Mouse (Mus musculus): Measurements from ENCODE around the gene Rapgef2. TPM values are rescaled to one million over a fixed set of nuclear protein-coding genes. Genes with fewer than 3 reads are reported as not detected.

The Rapgef2 gene
- polyA plus RNA-seq, 1 experiment from 2014 or later = 2.4 TPM

GRCm38 (mm10) chr3:79106360-79106759 lies 180.0 kb downstream of the Rapgef2 start:
- Histone ChIP-seq H3K4me2 (replicated peaks; ENCODE audit: low read depth) (no peak overlapping the region), H3K4me1 (replicated peaks; ENCODE audit: control insufficient read depth, insufficient read depth) (no peaks in the 10 kb centered on the region; the same call in 1 of the 2 replicates), H3K9ac (ENCODE audit: low read length) (no peak overlapping the region), H3K9me3 (ENCODE audit: control insufficient read depth, low read length) (no peaks in the 10 kb centered on the region), H3K4me3 (ENCODE audit: low read depth, low read length) (no peak overlapping the region), H3K36me3 (ENCODE audit: control insufficient read depth, insufficient read depth, low read length) (no peaks in the 10 kb centered on the region), H3K27me3 (ENCODE audit: control insufficient read depth, insufficient read depth, low read length) (no peaks in the 10 kb centered on the region), H3K27ac (replicated peaks) (no peak overlapping the region)
- no peak for ATAC-seq (ENCODE audit: low FRiP score, low TSS enrichment)
- TF ChIP-seq CTCF (IDR thresholded peaks at IDR 0.05; ENCODE audit: low read depth) (peak; percentile 42), EP300 (optimal IDR thresholded peaks at IDR 0.05) (no peak)
- no peak for DNase-seq (ENCODE audit: low spot score)
- 86% methylated on average over 2 of the region's 2 CpGs for WGBS

GRCm38 (mm10) chr3:79103604-79104003 lies 182.7 kb downstream of the Rapgef2 start:
- H3K27me3 ChIP-seq (ENCODE audit: control insufficient read depth, insufficient read depth, low read length) = no peaks in the 10 kb centered on the region
- H3K4me3 ChIP-seq (ENCODE audit: low read depth, low read length) = no peak overlapping the region
- no peaks in the 10 kb centered on the region for H3K9me3 ChIP-seq (ENCODE audit: control insufficient read depth, low read length)
- H3K4me1 ChIP-seq (replicated peaks; ENCODE audit: control insufficient read depth, insufficient read depth) = no peaks in the 10 kb centered on the region; the same call in 1 of the 2 replicates
- H3K27ac ChIP-seq (replicated peaks) = no peak overlapping the region
- whole genome bisulfite sequencing = 90% methylated on average over 9 of the region's 9 CpGs
- peaks cover 4% of the 10 kb centered on the region for H3K36me3 ChIP-seq (ENCODE audit: control insufficient read depth, insufficient read depth, low read length)
- no peak overlapping the region for H3K9ac ChIP-seq (ENCODE audit: low read length)
- H3K4me2 ChIP-seq (replicated peaks; ENCODE audit: low read depth) = no peak overlapping the region
- TF ChIP-seq CTCF (IDR thresholded peaks at IDR 0.05; ENCODE audit: low read depth) (no peak), EP300 (optimal IDR thresholded peaks at IDR 0.05) (no peak)
- no peak for DNase-seq (ENCODE audit: low spot score)
- ATAC-seq (ENCODE audit: low FRiP score, low TSS enrichment) = no peak

- H3K9ac ChIP-seq (ENCODE audit: low read length) = no peak overlapping the region
- no peaks in the 10 kb centered on the region for H3K9me3 ChIP-seq (ENCODE audit: control insufficient read depth, low read length)
- no peaks in the 10 kb centered on the region; the same call in 1 of the 2 replicates for H3K4me1 ChIP-seq (replicated peaks; ENCODE audit: control insufficient read depth, insufficient read depth)
- no peak overlapping the region for H3K27ac ChIP-seq (replicated peaks)
- peaks cover 4% of the 10 kb centered on the region for H3K36me3 ChIP-seq (ENCODE audit: control insufficient read depth, insufficient read depth, low read length)
- no peak overlapping the region for H3K4me3 ChIP-seq (ENCODE audit: low read depth, low read length)
- DNase-seq (ENCODE audit: low spot score) (no peak), ATAC-seq (ENCODE audit: low FRiP score, low TSS enrichment) (no peak)
- H3K4me2 ChIP-seq (replicated peaks; ENCODE audit: low read depth) = no peak overlapping the region
- H3K27me3 ChIP-seq (ENCODE audit: control insufficient read depth, insufficient read depth, low read length) = no peaks in the 10 kb centered on the region
- TF ChIP-seq CTCF (IDR thresholded peaks at IDR 0.05; ENCODE audit: low read depth) (no peak), EP300 (optimal IDR thresholded peaks at IDR 0.05) (no peak)
- 68% methylated on average over 6 of the region's 6 CpGs for WGBS
Observed at GRCm38 (mm10) chr3:79101737-79102136, 184.6 kb downstream of the Rapgef2 start.

- H3K4me1 ChIP-seq (replicated peaks; ENCODE audit: control insufficient read depth, insufficient read depth) = no peaks in the 10 kb centered on the region; the same call in 1 of the 2 replicates
- TF ChIP-seq CTCF (IDR thresholded peaks at IDR 0.05; ENCODE audit: low read depth) (no peak), EP300 (optimal IDR thresholded peaks at IDR 0.05) (no peak)
- no peak overlapping the region for H3K4me3 ChIP-seq (ENCODE audit: low read depth, low read length)
- no peak overlapping the region for H3K27ac ChIP-seq (replicated peaks)
- H3K9ac ChIP-seq (ENCODE audit: low read length) = no peak overlapping the region
- WGBS = 86% methylated on average over 7 of the region's 7 CpGs
- no peak overlapping the region for H3K4me2 ChIP-seq (replicated peaks; ENCODE audit: low read depth)
- H3K27me3 ChIP-seq (ENCODE audit: control insufficient read depth, insufficient read depth, low read length) = no peaks in the 10 kb centered on the region
- peaks cover 4% of the 10 kb centered on the region for H3K36me3 ChIP-seq (ENCODE audit: control insufficient read depth, insufficient read depth, low read length)
- DNase-seq (ENCODE audit: low spot score) = no peak
- no peak for ATAC-seq (ENCODE audit: low FRiP score, low TSS enrichment)
- no peaks in the 10 kb centered on the region for H3K9me3 ChIP-seq (ENCODE audit: control insufficient read depth, low read length)
Observed at GRCm38 (mm10) chr3:79100831-79101230, 185.5 kb downstream of the Rapgef2 start.

DNA sequence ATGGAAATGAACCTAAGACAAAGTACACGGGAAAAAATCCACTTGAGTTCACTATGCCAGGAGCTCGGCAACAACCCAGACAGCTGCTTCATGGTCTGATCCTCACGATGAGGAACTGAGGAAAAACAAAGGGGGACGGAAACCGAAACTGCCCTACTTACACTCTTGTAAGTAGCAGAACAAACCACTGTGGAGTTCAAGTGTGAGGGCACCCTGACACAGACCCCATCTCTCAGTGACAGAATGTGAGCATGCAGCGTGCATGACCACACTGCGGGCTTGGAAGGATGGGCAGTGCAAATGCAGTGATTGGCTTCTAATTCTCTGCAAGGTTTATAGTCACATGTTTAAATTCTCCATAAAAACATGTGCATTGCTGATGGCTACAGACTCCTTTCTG lies 197.2 kb downstream of the Rapgef2 start:
- no peak for DNase-seq (ENCODE audit: low spot score)
- Histone ChIP-seq H3K27ac (replicated peaks) (no peak overlapping the region), H3K27me3 (ENCODE audit: control insufficient read depth, insufficient read depth, low read length) (no peaks in the 10 kb centered on the region), H3K36me3 (ENCODE audit: control insufficient read depth, insufficient read depth, low read length) (peaks cover 22% of the 10 kb centered on the region), H3K9me3 (ENCODE audit: control insufficient read depth, low read length) (no peaks in the 10 kb centered on the region), H3K4me1 (replicated peaks; ENCODE audit: control insufficient read depth, insufficient read depth) (no peaks in the 10 kb centered on the region), H3K4me2 (replicated peaks; ENCODE audit: low read depth) (no peak overlapping the region), H3K4me3 (ENCODE audit: low read depth, low read length) (no peak overlapping the region), H3K9ac (ENCODE audit: low read length) (no peak overlapping the region)
- 84% methylated on average over 7 of the region's 7 CpGs for WGBS
- no peak for ATAC-seq (ENCODE audit: low FRiP score, low TSS enrichment)
- TF ChIP-seq EP300 (optimal IDR thresholded peaks at IDR 0.05) (no peak), CTCF (IDR thresholded peaks at IDR 0.05; ENCODE audit: low read depth) (no peak)

GRCm38 (mm10) chr3:79088461-79088860 lies 197.9 kb downstream of the Rapgef2 start:
- Histone ChIP-seq H3K4me2 (replicated peaks; ENCODE audit: low read depth) (no peak overlapping the region), H3K36me3 (ENCODE audit: control insufficient read depth, insufficient read depth, low read length) (peaks cover 24% of the 10 kb centered on the region), H3K27ac (replicated peaks) (no peak overlapping the region), H3K27me3 (ENCODE audit: control insufficient read depth, insufficient read depth, low read length) (no peaks in the 10 kb centered on the region), H3K9ac (ENCODE audit: low read length) (no peak overlapping the region), H3K9me3 (ENCODE audit: control insufficient read depth, low read length) (no peaks in the 10 kb centered on the region), H3K4me1 (replicated peaks; ENCODE audit: control insufficient read depth, insufficient read depth) (no peaks in the 10 kb centered on the region), H3K4me3 (ENCODE audit: low read depth, low read length) (no peak overlapping the region)
- DNase-seq (ENCODE audit: low spot score) (no peak), ATAC-seq (ENCODE audit: low FRiP score, low TSS enrichment) (no peak)
- no peak for TF ChIP-seq CTCF (IDR thresholded peaks at IDR 0.05; ENCODE audit: low read depth)
- TF ChIP-seq EP300 (optimal IDR thresholded peaks at IDR 0.05) = no peak
- WGBS = 91% methylated on average over 5 of the region's 5 CpGs

All from stomach, postnatal 0 days (tissue).